Mouse (Mus musculus) bone marrow, adult 2 months (tissue): ENCODE results near the gene Cox17.

Source experiments
- CTCF ChIP-seq: fragments of 200-500 bp; IDR thresholded peaks from 2 replicates; pipeline ENCODE4 v1.5.1; 2011; ENCODE audit warnings: low read length, control low read depth; ENCODE audit not compliant: control insufficient read depth, insufficient read depth
- POLR2A ChIP-seq: fragments of 200-500 bp; IDR thresholded peaks from 2 replicates; pipeline ENCODE4 v1.6.1; 2011; ENCODE audit warnings: low read depth, mild to moderate bottlenecking, control low read depth, low read length, borderline replicate concordance; ENCODE audit not compliant: control insufficient read depth

GRCm38 (mm10) chr16:38362493-38363255, 15.9 kb downstream of the Cox17 start:
- TF ChIP-seq CTCF = no peak
- no peak for TF ChIP-seq POLR2A
